Mouse (Mus musculus) heart, adult 11 months (tissue): ENCODE results near the gene Gm9125.
"Not testable (repeated sequence)": the region's sequence is repeated elsewhere in the genome, so short reads cannot be mapped to it uniquely, and the experiment has no call there.

Experiments used
- DNase-seq: peaks from one replicate; pipeline ENCODE4 v3.0.0; 2022

Gene Gm9125

DNA sequence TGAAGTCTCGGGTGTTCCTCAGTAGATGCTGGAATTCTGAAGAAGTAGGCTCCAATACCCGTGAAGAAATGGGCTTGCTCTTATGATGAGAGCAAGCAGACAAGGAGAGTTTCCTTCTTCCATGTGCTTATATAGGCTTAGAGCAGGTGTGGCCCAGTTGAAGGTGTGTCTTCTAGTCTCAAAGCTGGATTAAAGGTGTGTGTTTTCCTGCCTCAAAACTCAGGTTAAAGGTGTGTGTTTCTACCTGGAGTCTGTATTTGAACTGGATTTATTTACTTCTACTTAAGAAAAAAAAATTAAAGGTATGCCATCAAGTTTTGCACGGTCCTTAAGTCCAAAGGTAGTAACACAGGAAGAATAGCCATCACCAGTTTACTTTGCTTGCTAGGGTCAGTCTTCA lies at the start of gene Gm9125:
TSS of gene Gm9125 (minus strand) at position 101 of the 400 bp plus-strand sequence.
- not testable (repeated sequence) for DNase-seq

DNA sequence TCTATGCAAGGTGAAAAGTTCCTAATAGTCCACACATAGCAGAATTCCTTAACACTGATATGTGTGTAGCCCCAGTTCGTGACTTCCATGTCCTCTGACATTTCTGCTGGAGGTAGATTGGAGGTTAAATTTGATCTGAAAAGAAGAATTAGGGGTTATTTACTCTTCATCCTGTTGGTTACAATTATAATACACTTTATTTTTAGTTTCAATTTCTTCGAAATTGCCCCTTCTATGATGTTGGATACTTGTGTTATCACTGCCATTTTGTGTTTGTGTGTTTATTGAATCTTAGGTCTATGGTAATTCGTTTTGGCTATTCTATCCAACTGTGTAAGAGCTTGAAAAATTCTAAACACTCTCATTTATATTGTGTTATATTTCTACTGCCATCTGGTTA lies 17.9 kb upstream of the Gm9125 start, which contains the start of gene Gm10697:
TSS of gene Gm10697 (minus strand) at position 101 of the 400 bp plus-strand sequence.
- DNase-seq, result not testable (repeated sequence)

DNA sequence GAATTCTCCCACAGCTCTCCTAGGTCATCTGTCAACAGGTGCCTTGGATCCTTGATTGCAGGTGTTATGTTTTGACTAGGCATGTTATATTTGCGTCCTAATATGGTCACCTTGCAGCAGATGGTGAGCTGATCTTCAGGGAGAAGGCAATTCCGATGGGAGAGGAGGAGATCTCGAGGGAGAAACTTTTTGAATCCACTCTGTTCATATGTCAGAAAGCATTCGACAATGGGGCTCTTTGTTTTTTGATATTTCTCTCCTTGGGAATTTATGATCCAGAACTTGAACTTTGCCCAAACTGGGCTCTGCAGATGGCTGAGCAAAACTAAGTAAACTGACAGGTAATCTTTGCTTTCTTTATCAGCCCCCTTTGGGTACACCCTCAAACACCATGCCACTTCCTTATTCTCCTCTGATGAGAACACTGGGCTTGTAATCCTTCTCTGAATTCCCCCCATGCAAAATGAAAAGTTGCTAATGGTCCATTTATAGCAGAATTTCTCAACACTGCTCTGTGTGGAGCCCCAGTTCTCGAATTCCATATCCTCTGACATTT lies 5.0 kb downstream of the Gm9125 start:
- DNase-seq, result not testable (repeated sequence)

DNA sequence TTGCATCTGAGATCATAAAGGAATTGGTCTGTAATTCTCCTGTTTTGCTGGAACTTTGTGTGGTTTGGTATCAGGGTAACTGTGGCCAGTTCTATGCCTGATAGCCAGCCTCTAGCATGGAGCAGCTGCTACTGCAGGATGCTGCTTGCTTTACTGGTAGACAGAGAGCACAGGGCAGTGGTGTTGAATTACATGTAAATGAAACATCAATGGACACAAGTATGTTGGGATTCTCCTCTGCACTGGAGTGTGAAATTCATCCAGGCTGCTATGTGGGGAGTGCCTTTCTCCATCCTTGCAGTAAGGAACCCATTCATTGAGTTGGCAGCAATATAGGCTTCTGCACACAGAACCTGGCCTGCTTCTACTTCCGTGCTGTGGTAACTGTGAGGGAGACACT lies 16.4 kb downstream of the Gm9125 start:
- not testable (repeated sequence) for DNase-seq

DNA sequence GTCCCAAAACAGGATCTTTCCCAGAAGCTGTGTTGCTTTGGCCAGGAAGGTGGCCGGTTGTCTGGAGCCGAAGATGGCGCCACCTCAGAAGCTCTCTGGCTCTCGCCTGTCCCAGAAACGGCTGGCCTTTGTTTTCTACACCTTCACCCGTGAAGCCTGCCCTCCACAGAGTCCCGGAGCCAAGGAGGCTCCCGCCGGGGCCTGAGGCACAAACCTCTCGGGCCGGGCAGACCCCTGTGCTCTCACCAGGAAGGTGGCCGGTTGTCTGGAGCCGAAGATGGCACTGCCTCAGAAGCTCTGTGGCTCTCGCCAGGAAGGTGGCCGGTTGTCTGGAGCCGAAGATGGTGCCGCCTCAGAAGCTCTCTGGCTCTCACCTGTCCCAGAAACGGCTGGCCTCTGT lies 20.3 kb downstream of the Gm9125 start:
- peak; percentile 78 for DNase-seq
